ENCODE assay signal across 9 mouse cellular contexts in genomic region chr17:44455681-44456600, GRCm38 (mm10).
A peak's percentile ranks its signal among the peaks of the same experiment; 100 is the strongest.
DNase-seq lines count a peak whose midpoint lies in the region; ATAC-seq and TF ChIP-seq lines count a peak whose summit lies in the region.
"Had no signal": no experiment of that assay in that cellular context is flagged by ENCODE, and none has a peak within 500 bp of the region (broad histone marks: within the 10 kb centered on the region; RNA-seq: fewer than 3 reads in every experiment).

No protein-coding gene starts in this region.

- no peak for DNase-seq in Patski (ENCODE audit: low read depth, low spot score)
- peak; percentile 11 for DNase-seq in cerebellum, adult 9-11 months
- peak; percentile 25 to 61 for DNase-seq in frontal cortex, postnatal 14 days (ENCODE audit: low spot score in 2 of 2)
- peak; percentile 91 for DNase-seq in induced T-regulatory cell, adult 2 months (ENCODE audit: low read depth)
- peak; percentile 71 for DNase-seq in left cerebral cortex, adult 18-20 months (ENCODE audit: low spot score in 2 of 2)
- peak; percentile 62 for DNase-seq in right cerebral cortex, postnatal 25 days
- DNase-seq in c-Kit-positive CD71-positive TER-119-positive erythroid progenitor cells, embryonic 14.5 days (ENCODE audit: low spot score), result no peak

- CTCF ChIA-PET in Patski (lab: Charles Lee), result interaction anchor here (0.7 to 1.8 kb wide), 15 partner anchors 11 to 943 kb away, joined by 3 to 6 read pairs (median 3); no protein-coding TSS in a partner anchor

- POLR2A ChIA-PET in Patski (lab: Charles Lee), result no interaction called here

- ATAC-seq in Patski, result peak; percentile 69
- peak; percentile 91 for ATAC-seq in megakaryocyte progenitor cell, adult 5-6 weeks (replicated peaks; ENCODE audit: poor library complexity)

- no peaks in the 10 kb centered on the region for H3K27me3 ChIP-seq in Patski
- H3K27me3 ChIP-seq: liver, embryonic 15.5 days had no signal

- in situ Hi-C loops in Patski (cut with MboI; ENCODE audit: low pct_unique_long_range_greater_than_20kb), result loop anchor here (5.0 to 10.0 kb wide), 4 partner anchors 281 to 921 kb away; no protein-coding TSS in a partner anchor

- TF ChIP-seq CTCF in Patski (IDR thresholded peaks at IDR 0.05), result peak; percentile 94

Comparison
In these comparisons a context has a peak if more than half of its experiments do, and no peak if none do; other contexts are left out.
1. DNase-seq: peak in cerebellum, adult 9-11 months (single experiment), frontal cortex, postnatal 14 days (2 of 2), induced T-regulatory cell, adult 2 months (single experiment), left cerebral cortex, adult 18-20 months (2 of 2) and right cerebral cortex, postnatal 25 days (single experiment); none in Patski (single experiment) and c-Kit-positive CD71-positive TER-119-positive erythroid progenitor cells, embryonic 14.5 days (single experiment).